Mouse (Mus musculus) fat pad, adult 2 months (tissue): ENCODE results near the gene Cyp2c38.
"Not testable (repeated sequence)": the region's sequence is repeated elsewhere in the genome, so short reads cannot be mapped to it uniquely, and the experiment has no call there.

Experiments
- DNase-seq: peaks from one replicate; pipeline ENCODE4 v3.0.0-alpha.2; 2011; ENCODE audit warnings: low read depth, low spot score; ENCODE audit errors: extremely low read depth

Cyp2c38 gene

GRCm38 (mm10) chr19:39462941-39463340, at the start of gene Cyp2c38:
Cyp2c38 (minus strand) TSS chr19:39463075.
- no peak for DNase-seq

GRCm38 (mm10) chr19:39510534-39510933, 47.7 kb upstream of the Cyp2c38 start, which contains the start of gene Cyp2c39:
Cyp2c39 (plus strand) TSS chr19:39510862.
- no peak for DNase-seq

DNA sequence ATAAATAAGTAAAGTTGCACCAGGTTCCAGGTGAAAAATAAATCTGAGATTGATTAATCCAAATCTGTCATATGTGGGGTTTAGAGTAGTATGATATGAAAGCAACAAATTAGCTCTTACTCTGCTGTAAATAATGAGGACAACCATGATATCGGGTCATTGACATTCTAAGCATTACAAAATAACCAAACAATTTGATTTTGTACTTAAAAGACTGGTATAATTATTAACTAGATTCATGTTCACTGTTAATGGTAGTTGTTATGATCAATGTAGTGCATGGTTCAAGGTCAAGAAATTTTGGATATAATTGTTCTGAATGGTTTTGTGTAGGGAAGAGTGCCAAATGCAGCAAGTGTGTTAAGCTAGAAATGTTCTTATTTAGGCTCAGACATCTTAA, 46.7 kb upstream of the Cyp2c38 start:
- no peak for DNase-seq

- DNase-seq, result no peak
These were observed 43.5 kb upstream of the Cyp2c38 start for GRCm38 (mm10) chr19:39506341-39506740.

- DNase-seq, result not testable (repeated sequence)
These were observed 21.1 kb upstream of the Cyp2c38 start for GRCm38 (mm10) chr19:39483961-39484360.

DNA sequence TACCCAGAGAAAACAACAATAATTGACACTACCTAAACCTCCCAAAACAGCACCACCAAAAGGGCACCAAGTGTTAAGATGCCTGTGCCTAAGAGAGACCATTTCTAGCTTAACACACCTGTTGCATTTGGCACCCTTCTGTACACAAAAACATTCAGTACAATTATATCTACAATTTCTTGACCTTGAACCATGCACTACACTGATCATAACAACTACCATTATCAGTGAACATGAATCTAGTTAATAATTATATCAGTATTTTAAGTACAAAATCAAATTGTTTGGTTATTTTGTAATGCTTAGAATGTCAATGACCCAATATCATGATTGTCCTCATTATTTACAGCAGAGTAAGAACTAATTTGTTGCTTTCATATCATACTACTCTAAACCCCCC, 1.0 kb upstream of the Cyp2c38 start:
- no peak for DNase-seq
